Mouse (Mus musculus) heart, adult 2 months (tissue): Measurements from ENCODE around the gene Vps13c. TPM values are rescaled to one million over a fixed set of nuclear protein-coding genes. Genes with fewer than 3 reads are reported as not detected.
A peak's percentile ranks its signal among the peaks of the same experiment; 100 is the strongest.

Experiments used
- DNase-seq, 2 experiments: peaks; one replicate each; pipeline ENCODE4 v3.0.0; 2021
- H3K27ac ChIP-seq: fragments of 200-600 bp; 2 replicates; pipeline ENCODE4 v1.8.1; 2022
- H3K27me3 ChIP-seq: fragments of 200-500 bp; 2 replicates; pipeline ENCODE4 v1.6.1; 2012; ENCODE audit warnings: mild to moderate bottlenecking, low read length, inconsistent platforms, mixed read lengths; ENCODE audit not compliant: control insufficient read depth, insufficient read depth
- H3K36me3 ChIP-seq: fragments of 200-500 bp; 2 replicates; pipeline ENCODE4 v1.6.1; 2012; ENCODE audit warnings: low read length, inconsistent platforms; ENCODE audit not compliant: control insufficient read depth, insufficient read depth
- H3K4me1 ChIP-seq: fragments of 200-500 bp; 2 replicates; pipeline ENCODE4 v1.6.1; 2011; ENCODE audit warnings: low read length; ENCODE audit not compliant: control insufficient read depth, insufficient read depth
- H3K4me3 ChIP-seq: fragments of 200-600 bp; 2 replicates; pipeline ENCODE4 v1.8.1; 2022
- H3K79me2 ChIP-seq: fragments of 200-500 bp; replicated peaks from 2 replicates; pipeline ENCODE4 v1.6.1; 2012; ENCODE audit warnings: mild to moderate bottlenecking, inconsistent platforms, low read length, moderate library complexity, mixed read lengths; ENCODE audit not compliant: control insufficient read depth, insufficient read depth
- H3K9ac ChIP-seq: fragments of 200-500 bp; 2 replicates; pipeline ENCODE4 v1.6.1; 2012; ENCODE audit warnings: low read depth, mild to moderate bottlenecking, control low read depth, inconsistent platforms, low read length, mixed read lengths
- CTCF ChIP-seq: fragments of 200-600 bp; IDR thresholded peaks from 2 replicates; pipeline ENCODE4 v1.8.1; 2022; ENCODE audit warnings: antibody characterized with exemption, mild to moderate bottlenecking, moderate library complexity
- EP300 ChIP-seq: fragments of 200-500 bp; IDR thresholded peaks from 2 replicates; pipeline ENCODE4 v1.6.1; 2011; ENCODE audit warnings: low read depth, low read length, control low read depth; ENCODE audit not compliant: insufficient read depth
- POLR2A ChIP-seq: fragments of 200-500 bp; IDR thresholded peaks from 2 replicates; pipeline ENCODE4 v1.6.1; 2011; ENCODE audit warnings: mild to moderate bottlenecking, low read depth, low read length, control low read depth; ENCODE audit not compliant: insufficient read depth
- WGBS: fragments of 180-500 bp; shearing (Covaris S2); methylation state at CpG from one replicate; pipeline ENCODE4 v1.1.7; 2018; 5-methylcytosine and 5-hydroxymethylcytosine counted together
- intact Hi-C: fragments of 180-260 bp; cut with DNase I; formaldehyde crosslinking; loops from one replicate; pipeline ENCODE4 v1.15.1; 2025
- polyA plus RNA-seq: library from polyadenylated mRNA; depleted of rRNA; stranded (reverse); fragments of >200 nt; gene quantifications from 2 replicates; pipeline ENCODE4 v1.2.3, GENCODE M21; 2012
- total RNA-seq, 2 experiments: library from RNA; stranded (reverse); gene quantifications; 2 replicates each; pipeline ENCODE4 v1.2.3; 2021

The Vps13c gene
- total and polyA plus RNA-seq, 3 experiments = 6.5 to 51.1 (median 41.1) TPM

- Histone ChIP-seq H3K36me3 (no peaks in the 10 kb centered on the region), H3K9ac (no peak overlapping the region), H3K27me3 (no peaks in the 10 kb centered on the region), H3K27ac (no peak overlapping the region), H3K4me1 (peaks cover 14% of the 10 kb centered on the region), H3K79me2 (peaks cover 5% of the 10 kb centered on the region), H3K4me3 (no peak overlapping the region)
- DNase-seq = no peak
- intact Hi-C loops = no loop called here
- TF ChIP-seq CTCF = no peak
- no peak for TF ChIP-seq POLR2A
- no peak for TF ChIP-seq EP300
- WGBS = 82% methylated on average over 12 of the region's 12 CpGs
Measured at GRCm38 (mm10) chr9:67849397-67849796, 9.2 kb downstream of the Vps13c start.

DNA sequence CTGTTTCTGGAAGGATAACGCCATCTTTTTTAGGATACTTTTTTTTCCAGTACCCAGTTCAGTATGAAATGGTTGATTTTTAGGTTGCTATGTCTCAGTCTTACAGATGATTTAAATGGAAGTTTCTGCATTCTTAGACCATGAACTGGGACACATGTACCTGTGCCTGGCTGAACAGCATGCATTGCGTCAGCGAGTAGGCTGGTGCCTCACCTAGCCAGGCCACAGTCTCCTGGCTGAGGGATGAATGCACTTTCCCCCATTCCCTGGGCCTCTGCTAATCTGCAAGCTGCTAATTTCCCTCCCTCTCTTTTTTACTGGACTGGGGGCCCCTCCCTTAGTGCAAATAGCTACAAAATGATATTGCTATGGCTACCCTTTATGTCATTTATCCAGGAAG, 9.7 kb downstream of the Vps13c start:
- no peak for TF ChIP-seq CTCF
- TF ChIP-seq EP300 = no peak
- no peak for TF ChIP-seq POLR2A
- no peak overlapping the region for H3K9ac ChIP-seq
- peaks cover 5% of the 10 kb centered on the region for H3K79me2 ChIP-seq
- intact Hi-C loops = loop anchor here (2.0 kb wide), 1 partner anchor 21 kb away; no protein-coding TSS in a partner anchor
- WGBS = 94% methylated on average over 3 of the region's 3 CpGs
- no peak overlapping the region for H3K27ac ChIP-seq
- H3K4me1 ChIP-seq = peaks cover 12% of the 10 kb centered on the region
- no peaks in the 10 kb centered on the region for H3K36me3 ChIP-seq
- no peaks in the 10 kb centered on the region for H3K27me3 ChIP-seq
- no peak overlapping the region for H3K4me3 ChIP-seq
- DNase-seq = no peak

DNA sequence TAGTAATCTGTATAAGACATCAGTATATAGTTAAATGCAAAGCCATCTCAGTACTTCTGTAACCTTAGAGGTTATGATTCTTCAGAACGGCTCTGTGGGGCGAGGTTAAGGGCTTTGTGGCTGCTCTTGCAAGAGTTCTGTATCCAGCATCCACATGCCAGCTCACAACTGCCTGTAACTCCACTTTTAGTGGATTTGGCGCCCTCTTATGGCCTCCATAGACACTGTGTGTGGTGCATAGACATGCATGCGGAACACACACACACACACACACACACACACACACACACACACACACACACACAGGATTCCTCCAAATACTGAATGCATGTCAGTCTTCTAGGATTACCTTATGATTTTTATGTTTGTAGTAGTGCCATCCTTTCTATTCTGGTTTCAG, 11.0 kb downstream of the Vps13c start:
- intact Hi-C loops = loop anchor here (2.0 kb wide), 1 partner anchor 22 kb away; no protein-coding TSS in a partner anchor
- Histone ChIP-seq H3K36me3 (no peaks in the 10 kb centered on the region), H3K79me2 (peaks cover 5% of the 10 kb centered on the region), H3K27me3 (no peaks in the 10 kb centered on the region), H3K4me3 (no peak overlapping the region), H3K9ac (no peak overlapping the region), H3K4me1 (peaks cover 9% of the 10 kb centered on the region), H3K27ac (no peak overlapping the region)
- no peak for DNase-seq
- WGBS = 87% methylated on average over 4 of the region's 4 CpGs
- TF ChIP-seq POLR2A = no peak
- TF ChIP-seq CTCF = peak; percentile 33

DNA sequence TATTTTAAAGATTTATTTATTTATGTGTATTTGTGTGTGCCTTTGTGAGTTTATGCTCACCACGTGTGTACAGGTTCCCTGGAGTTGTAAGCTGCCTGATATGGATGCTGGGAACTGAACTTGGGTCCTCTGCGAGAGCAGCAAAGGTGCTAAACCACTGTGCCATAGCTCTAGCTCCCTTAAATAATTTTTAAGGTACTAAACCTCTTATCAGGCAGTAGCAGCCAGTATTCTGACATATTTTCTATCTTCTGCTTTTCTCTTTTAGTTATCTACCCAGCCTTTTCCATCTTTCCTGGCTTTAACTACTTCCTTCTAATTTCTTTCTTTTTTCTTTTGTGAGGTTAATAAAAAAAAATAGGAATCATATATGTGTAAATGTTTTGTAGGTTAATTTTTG, 20.1 kb downstream of the Vps13c start:
- TF ChIP-seq CTCF = no peak
- TF ChIP-seq EP300 = no peak
- TF ChIP-seq POLR2A = no peak
- Histone ChIP-seq H3K4me1 (no peaks in the 10 kb centered on the region), H3K4me3 (no peak overlapping the region), H3K27ac (no peak overlapping the region), H3K79me2 (no peaks in the 10 kb centered on the region), H3K27me3 (no peaks in the 10 kb centered on the region), H3K9ac (no peak overlapping the region), H3K36me3 (no peaks in the 10 kb centered on the region; the same call in 1 of the 2 replicates)
- 91% methylated on average over 2 of the region's 2 CpGs for WGBS
- no peak for DNase-seq
- intact Hi-C loops = no loop called here

GRCm38 (mm10) chr9:67863332-67863731, 23.1 kb downstream of the Vps13c start:
- Histone ChIP-seq H3K4me3 (no peak overlapping the region), H3K36me3 (no peaks in the 10 kb centered on the region), H3K27me3 (no peaks in the 10 kb centered on the region), H3K79me2 (no peaks in the 10 kb centered on the region), H3K4me1 (no peaks in the 10 kb centered on the region), H3K9ac (no peak overlapping the region), H3K27ac (no peak overlapping the region)
- TF ChIP-seq POLR2A = no peak
- no peak for TF ChIP-seq CTCF
- no peak for TF ChIP-seq EP300
- 91% methylated on average over 5 of the region's 5 CpGs for WGBS
- intact Hi-C loops = no loop called here
- no peak for DNase-seq

DNA sequence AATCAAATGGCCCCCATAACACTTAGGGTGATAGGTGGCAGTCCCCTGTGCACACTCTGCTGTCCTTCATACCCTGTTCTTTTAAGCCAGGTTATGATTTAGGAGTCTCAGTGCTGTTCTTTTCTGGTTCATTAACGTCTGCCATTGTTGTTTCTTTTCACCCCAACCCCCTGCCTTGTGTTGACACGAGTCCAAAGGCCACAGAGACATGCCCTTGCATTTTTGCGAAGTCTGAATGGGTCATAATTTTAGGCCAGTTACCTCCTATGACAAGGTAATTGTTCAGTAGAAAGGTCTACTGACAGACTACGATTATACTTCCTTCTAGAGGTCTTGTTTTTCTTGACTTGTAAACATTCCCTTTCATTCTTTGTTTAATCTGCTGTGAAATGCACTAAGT, 23.8 kb downstream of the Vps13c start:
- Histone ChIP-seq H3K4me1 (no peaks in the 10 kb centered on the region), H3K27me3 (no peaks in the 10 kb centered on the region), H3K27ac (no peak overlapping the region), H3K9ac (no peak overlapping the region), H3K79me2 (no peaks in the 10 kb centered on the region), H3K36me3 (no peaks in the 10 kb centered on the region), H3K4me3 (no peak overlapping the region)
- WGBS = 69% methylated on average over 4 of the region's 4 CpGs
- no peak for TF ChIP-seq CTCF
- TF ChIP-seq EP300 = no peak
- no peak for TF ChIP-seq POLR2A
- no peak for DNase-seq
- intact Hi-C loops = no loop called here
